ENCODE assay signal across 10 mouse cellular contexts in genomic region chr11:52086204-52086864, GRCm38 (mm10). TPM values are rescaled to one million over a fixed set of nuclear protein-coding genes. Genes with fewer than 3 reads are reported as not detected.
DNase-seq lines count a peak whose midpoint lies in the region; ATAC-seq lines count a peak whose summit lies in the region.
"Had no signal": no experiment of that assay in that cellular context is flagged by ENCODE, and none has a peak within 500 bp of the region (broad histone marks: within the 10 kb centered on the region; RNA-seq: fewer than 3 reads in every experiment).

No protein-coding gene starts in this region.

- peaks cover 20% of the 10 kb centered on the region for H3K4me1 ChIP-seq in hindbrain, embryonic 10.5 days (replicated peaks)
- H3K4me1 ChIP-seq in hindbrain, embryonic 11.5 days (replicated peaks; ENCODE audit: control insufficient read depth, insufficient read depth, low read length) = no peaks in the 10 kb centered on the region
- H3K4me1 ChIP-seq in neural tube, embryonic 15.5 days = no peaks in the 10 kb centered on the region

- no peak overlapping the region for H3K9ac ChIP-seq in hindbrain, embryonic 11.5 days (ENCODE audit: low read depth, low read length)
- no peak overlapping the region for H3K9ac ChIP-seq in neural tube, embryonic 15.5 days (replicated peaks)

- peak overlapping the region; percentile 50; the same call in 1 of the 2 replicates for H3K27ac ChIP-seq in hindbrain, embryonic 10.5 days
- H3K27ac ChIP-seq in hindbrain, embryonic 11.5 days (ENCODE audit: low read depth, low read length) = no peak overlapping the region
- H3K27ac ChIP-seq in neural tube, embryonic 15.5 days (replicated peaks) = peak overlapping the region; percentile 79

- no peaks in the 10 kb centered on the region for H3K36me3 ChIP-seq in hindbrain, embryonic 10.5 days
- no peaks in the 10 kb centered on the region for H3K36me3 ChIP-seq in hindbrain, embryonic 11.5 days (ENCODE audit: control insufficient read depth, insufficient read depth, low read length)
- no peaks in the 10 kb centered on the region for H3K36me3 ChIP-seq in neural tube, embryonic 15.5 days
- H3K36me3 ChIP-seq: G1E had no signal

- H3K27me3 ChIP-seq in hindbrain, embryonic 10.5 days (ENCODE audit: insufficient read depth, poor library complexity, severe bottlenecking) = no peaks in the 10 kb centered on the region
- H3K27me3 ChIP-seq in hindbrain, embryonic 11.5 days (ENCODE audit: control insufficient read depth, insufficient read depth, low read length) = no peaks in the 10 kb centered on the region
- no peaks in the 10 kb centered on the region for H3K27me3 ChIP-seq in neural tube, embryonic 15.5 days (replicated peaks)

- no peaks in the 10 kb centered on the region for H3K9me3 ChIP-seq in hindbrain, embryonic 10.5 days
- no peaks in the 10 kb centered on the region for H3K9me3 ChIP-seq in hindbrain, embryonic 11.5 days (ENCODE audit: control insufficient read depth, low read length)
- no peaks in the 10 kb centered on the region for H3K9me3 ChIP-seq in neural tube, embryonic 15.5 days (replicated peaks)
- H3K9me3 ChIP-seq: G1E had no signal

- H3K4me2 ChIP-seq in hindbrain, embryonic 11.5 days (replicated peaks; ENCODE audit: low read depth, low read length) = no peak overlapping the region; the same call in 1 of the 2 replicates
- H3K4me2 ChIP-seq in neural tube, embryonic 15.5 days = peak overlapping the region; percentile 23; the same call in 1 of the 2 replicates

- ATAC-seq in hindbrain, embryonic 11.5 days (ENCODE audit: low FRiP score) = no peak
- peak; percentile 91 for ATAC-seq in neural tube, embryonic 15.5 days (ENCODE audit: low FRiP score)

- WGBS in hindbrain, embryonic 10.5 days = 57% methylated on average over 9 of the region's 9 CpGs
- WGBS in hindbrain, embryonic 11.5 days = 55% methylated on average over 9 of the region's 9 CpGs
- WGBS in neural tube, embryonic 15.5 days = 40% methylated on average over 9 of the region's 9 CpGs

- H3K4me3 ChIP-seq in hindbrain, embryonic 10.5 days = no peak overlapping the region
- no peak overlapping the region for H3K4me3 ChIP-seq in hindbrain, embryonic 11.5 days (ENCODE audit: low read depth, low read length)
- H3K4me3 ChIP-seq in neural tube, embryonic 15.5 days (replicated peaks) = no peak overlapping the region

- DNase-seq in hindbrain, embryonic 10.5 days (ENCODE audit: low spot score) = no peak
- no peak for DNase-seq in hindbrain, embryonic 11.5 days (ENCODE audit: low spot score)
- DNase-seq in frontal cortex, postnatal 25 days (ENCODE audit: low spot score in 2 of 2) = peak; percentile 32 to 33
- DNase-seq in layer of hippocampus, postnatal 14 days (ENCODE audit: low spot score in 2 of 2) = peak; percentile 57 to 81
- DNase-seq in ovary, postnatal 10 days (ENCODE audit: low spot score) = no peak
- no peak for DNase-seq in spleen, postnatal 14 days (ENCODE audit: low spot score in 2 of 2)
- DNase-seq in MN1 (ENCODE audit: low spot score) = no peak

RNA-seq across cellular contexts. Expression of gene Ppp2ca, which starts 12.1 kb away (rescaled TPM):
- polyA plus RNA-seq in hindbrain, embryonic 10.5 days (2016; fragmentation: Nextera tagmentation; extraction: Ambion mirVana) = 84.2 and 97.8 TPM in 2 replicates
- 128 and 136 TPM in 2 replicates for polyA plus RNA-seq in hindbrain, embryonic 11.5 days (2014; fragmentation: Nextera tagmentation; extraction: Ambion mirVana)
- total RNA-seq in layer of hippocampus, postnatal 14 days (2021) = 100 to 1,000 TPM; 128 to 136 TPM
- polyA plus RNA-seq in neural tube, embryonic 15.5 days (2015; fragmentation: Nextera tagmentation; extraction: Ambion mirVana) = 128 and 130 TPM in 2 replicates

RNA-seq across cellular contexts. Expression of gene Olfr1373, which starts 59.0 kb away (rescaled TPM):
- polyA plus RNA-seq in hindbrain, embryonic 10.5 days (2016; fragmentation: Nextera tagmentation; extraction: Ambion mirVana) = not detected in 2 replicates
- not detected in 2 replicates for polyA plus RNA-seq in hindbrain, embryonic 11.5 days (2014; fragmentation: Nextera tagmentation; extraction: Ambion mirVana)
- total RNA-seq in layer of hippocampus, postnatal 14 days (2021) = not detected
- not detected in 2 replicates for polyA plus RNA-seq in neural tube, embryonic 15.5 days (2015; fragmentation: Nextera tagmentation; extraction: Ambion mirVana)
- total RNA-seq: G1E had no signal
- polyA plus RNA-seq: G1E; small intestine, adult 2 months had no signal

Comparison
In these comparisons a context has a peak if more than half of its experiments do, and no peak if none do; other contexts are left out.
1. DNase-seq: peak in frontal cortex, postnatal 25 days (2 of 2) and layer of hippocampus, postnatal 14 days (2 of 2); none in hindbrain, embryonic 10.5 days (single experiment), hindbrain, embryonic 11.5 days (single experiment), ovary, postnatal 10 days (single experiment), spleen, postnatal 14 days (0 of 2) and MN1 (single experiment).